Comparison of ENCODE assay signal across 10 mouse cellular contexts in genomic region chr14:22114651-22115351, GRCm38 (mm10).
DNase-seq lines count a peak whose midpoint lies in the region; ATAC-seq lines count a peak whose summit lies in the region.
"Had no signal": no experiment of that assay in that cellular context is flagged by ENCODE, and none has a peak within 500 bp of the region (broad histone marks: within the 10 kb centered on the region; RNA-seq: fewer than 3 reads in every experiment).

No protein-coding gene starts in this region.

- H3K4me2 ChIP-seq in forebrain, embryonic 14.5 days (ENCODE audit: low read length) = peak overlapping the region; percentile 6; the same call in 1 of the 2 replicates
- H3K4me2 ChIP-seq: liver, embryonic 13.5 days had no signal

- peaks cover 14% of the 10 kb centered on the region for H3K4me1 ChIP-seq in forebrain, embryonic 14.5 days (ENCODE audit: control insufficient read depth, insufficient read depth, low read length)
- H3K4me1 ChIP-seq: liver, embryonic 13.5 days had no signal

- H3K27ac ChIP-seq in forebrain, embryonic 14.5 days (ENCODE audit: low read depth, low read length) = no peak overlapping the region
- H3K27ac ChIP-seq: liver, embryonic 13.5 days had no signal

- H3K36me3 ChIP-seq in forebrain, embryonic 14.5 days (ENCODE audit: control insufficient read depth, insufficient read depth, low read length) = no peaks in the 10 kb centered on the region
- H3K36me3 ChIP-seq: liver, embryonic 13.5 days had no signal

- intact Hi-C loops in gastrocnemius, postnatal 36 days (cut with DNase I) = no loop called here

- peaks cover 15% of the 10 kb centered on the region; the same call in 1 of the 2 replicates for H3K27me3 ChIP-seq in forebrain, embryonic 14.5 days (replicated peaks; ENCODE audit: control insufficient read depth, insufficient read depth, low read length)
- H3K27me3 ChIP-seq: liver, embryonic 13.5 days had no signal

- ATAC-seq in forebrain, embryonic 14.5 days = 0 out of 2 replicates have a peak, but pooled peaks have one; percentile 2
- ATAC-seq in CD4-positive, CD25-positive, alpha-beta regulatory T cell, adult 4 months = no peak

- no peak overlapping the region for H3K9ac ChIP-seq in forebrain, embryonic 14.5 days (ENCODE audit: low read length)
- H3K9ac ChIP-seq: liver, embryonic 13.5 days had no signal

- H3K4me3 ChIP-seq in forebrain, embryonic 14.5 days (ENCODE audit: low read depth, low read length) = no peak overlapping the region
- H3K4me3 ChIP-seq: liver, embryonic 13.5 days had no signal

- H3K9me3 ChIP-seq in forebrain, embryonic 14.5 days (replicated peaks; ENCODE audit: control insufficient read depth, low read length) = no peaks in the 10 kb centered on the region
- H3K9me3 ChIP-seq: liver, embryonic 13.5 days had no signal

- 9% methylated on average over 18 of the region's 18 CpGs for WGBS in forebrain, embryonic 14.5 days

- DNase-seq in gastrocnemius, adult 18-20 months (ENCODE audit: low spot score) = peak; percentile 20
- DNase-seq in gastrocnemius, postnatal 36 days = no peak
- peak; percentile 9 for DNase-seq in MN1 (ENCODE audit: low spot score)
- peak; percentile 41 for DNase-seq in forebrain, embryonic 14.5 days (ENCODE audit: low spot score)
- peak; percentile 28 for DNase-seq in lung, postnatal 36 days
- DNase-seq in layer of hippocampus, adult 9-11 months = no peak
- no peak for DNase-seq in cerebellum, adult 18-20 months
- DNase-seq: liver, embryonic 13.5 days; thymus, adult 2 months had no signal

Comparison
In these comparisons a context has a peak if more than half of its experiments do, and no peak if none do; other contexts are left out.
1. DNase-seq: peak in gastrocnemius, adult 18-20 months (single experiment), MN1 (single experiment), forebrain, embryonic 14.5 days (single experiment) and lung, postnatal 36 days (single experiment); none in gastrocnemius, postnatal 36 days (0 of 2), layer of hippocampus, adult 9-11 months (single experiment) and cerebellum, adult 18-20 months (0 of 2).